10 mouse cellular contexts compared by ENCODE assay signal in the genomic region with DNA sequence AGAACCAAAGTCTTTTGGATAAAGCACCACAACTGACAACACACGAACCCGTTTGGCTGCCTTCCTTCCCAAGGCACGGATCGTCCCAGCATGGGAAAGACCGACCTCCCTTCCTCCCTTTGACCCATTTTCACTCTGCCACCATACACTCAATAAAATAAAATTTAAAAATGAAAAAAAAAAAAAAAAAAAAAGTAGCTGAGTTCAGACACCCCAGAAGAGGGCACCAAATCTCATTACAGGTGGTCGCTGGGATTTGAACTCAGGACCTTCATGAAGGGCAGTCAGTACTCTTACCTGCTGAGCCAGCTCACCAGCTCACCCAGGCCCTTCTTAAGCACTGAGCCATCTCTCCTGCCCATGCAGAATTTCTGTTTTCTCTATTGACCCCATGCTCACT. TPM values are rescaled to one million over a fixed set of nuclear protein-coding genes. Genes with fewer than 3 reads are reported as not detected.
DNase-seq lines count a peak whose midpoint lies in the region; ATAC-seq and TF ChIP-seq lines count a peak whose summit lies in the region.
"Had no signal": no experiment of that assay in that cellular context is flagged by ENCODE, and none has a peak within 500 bp of the region (broad histone marks: within the 10 kb centered on the region; RNA-seq: fewer than 3 reads in every experiment).

No protein-coding gene starts in this region.

- CTCF ChIA-PET in Patski (lab: Charles Lee): no interaction called here

- DNase-seq in kidney, postnatal 0 days (ENCODE audit: low spot score): no peak
- DNase-seq in Patski (ENCODE audit: low read depth, low spot score): no peak
- no peak for DNase-seq in hindbrain, embryonic 14.5 days (ENCODE audit: low spot score)
- DNase-seq in midbrain, embryonic 14.5 days: no peak
- no peak for DNase-seq in thymus, postnatal 4 days
- no peak for DNase-seq in testis, postnatal 14 days (ENCODE audit: low spot score)
- DNase-seq: kidney, adult 9 months; right cerebral cortex, postnatal 4 days; thymus, postnatal 14 days had no signal

- H3K9ac ChIP-seq in kidney, postnatal 0 days (ENCODE audit: low read depth, low read length): no peak overlapping the region
- no peak overlapping the region for H3K9ac ChIP-seq in kidney, embryonic 14.5 days (ENCODE audit: low read depth, low read length)
- H3K9ac ChIP-seq in hindbrain, embryonic 14.5 days: no peak overlapping the region
- no peak overlapping the region for H3K9ac ChIP-seq in midbrain, embryonic 14.5 days (replicated peaks; ENCODE audit: low read length)

- H3K4me1 ChIP-seq in kidney, postnatal 0 days (replicated peaks; ENCODE audit: insufficient read depth, low read length): 0 out of 2 replicates have a peak, but pooled peaks cover 3% of the 10 kb centered on the region
- 0 out of 2 replicates have a peak, but pooled peaks cover 9% of the 10 kb centered on the region for H3K4me1 ChIP-seq in kidney, embryonic 14.5 days (ENCODE audit: control insufficient read depth, insufficient read depth, low read length)
- H3K4me1 ChIP-seq in hindbrain, embryonic 14.5 days (replicated peaks; ENCODE audit: control insufficient read depth, insufficient read depth, low read length): peaks cover 8% of the 10 kb centered on the region; the same call in 1 of the 2 replicates
- 0 out of 2 replicates have a peak, but pooled peaks cover 8% of the 10 kb centered on the region for H3K4me1 ChIP-seq in midbrain, embryonic 14.5 days (ENCODE audit: control insufficient read depth, insufficient read depth, low read length)

- 0 out of 2 replicates have a peak, but pooled peaks have one; percentile 8 for TF ChIP-seq CTCF in kidney, postnatal 0 days (IDR thresholded peaks at IDR 0.05; ENCODE audit: low read depth)
- peak; percentile 8 for TF ChIP-seq CTCF in Patski (IDR thresholded peaks at IDR 0.05)

- peak overlapping the region; percentile 45 for H3K4me2 ChIP-seq in kidney, postnatal 0 days (ENCODE audit: low read length)
- H3K4me2 ChIP-seq in kidney, embryonic 14.5 days (replicated peaks; ENCODE audit: low read depth, low read length): no peak overlapping the region
- peak overlapping the region; percentile 41 for H3K4me2 ChIP-seq in hindbrain, embryonic 14.5 days (replicated peaks)
- H3K4me2 ChIP-seq in midbrain, embryonic 14.5 days (ENCODE audit: low read length): peak overlapping the region; percentile 46

- no peak overlapping the region for H3K27ac ChIP-seq in kidney, postnatal 0 days
- no peak overlapping the region for H3K27ac ChIP-seq in kidney, embryonic 14.5 days (ENCODE audit: low read depth, low read length)
- no peak overlapping the region for H3K27ac ChIP-seq in hindbrain, embryonic 14.5 days
- H3K27ac ChIP-seq in midbrain, embryonic 14.5 days (replicated peaks; ENCODE audit: low read depth, low read length): no peak overlapping the region

- no peaks in the 10 kb centered on the region for H3K36me3 ChIP-seq in kidney, postnatal 0 days (ENCODE audit: insufficient read depth, low read length)
- H3K36me3 ChIP-seq in kidney, embryonic 14.5 days (ENCODE audit: control insufficient read depth, insufficient read depth, low read length): no peaks in the 10 kb centered on the region
- H3K36me3 ChIP-seq in hindbrain, embryonic 14.5 days (replicated peaks; ENCODE audit: control insufficient read depth, insufficient read depth): no peaks in the 10 kb centered on the region
- no peaks in the 10 kb centered on the region for H3K36me3 ChIP-seq in midbrain, embryonic 14.5 days (ENCODE audit: control insufficient read depth, insufficient read depth, low read length)

- H3K4me3 ChIP-seq in kidney, postnatal 0 days (replicated peaks; ENCODE audit: low read depth, low read length): peak overlapping the region; percentile 13; the same call in 1 of the 2 replicates
- H3K4me3 ChIP-seq in kidney, embryonic 14.5 days (ENCODE audit: low read length): no peak overlapping the region; the same call in 1 of the 2 replicates
- H3K4me3 ChIP-seq in hindbrain, embryonic 14.5 days (replicated peaks; ENCODE audit: low read length): no peak overlapping the region
- no peak overlapping the region for H3K4me3 ChIP-seq in midbrain, embryonic 14.5 days (replicated peaks; ENCODE audit: low read depth, low read length)

- in situ Hi-C loops in Patski (cut with MboI; ENCODE audit: low pct_unique_long_range_greater_than_20kb): no loop called here

- WGBS in kidney, postnatal 0 days: 49% methylated on average over 6 of the region's 6 CpGs
- WGBS in kidney, embryonic 14.5 days: 32% methylated on average over 6 of the region's 6 CpGs
- WGBS in hindbrain, embryonic 14.5 days: 52% methylated on average over 6 of the region's 6 CpGs
- 42% methylated on average over 6 of the region's 6 CpGs for WGBS in midbrain, embryonic 14.5 days

- H3K9me3 ChIP-seq in kidney, postnatal 0 days (replicated peaks; ENCODE audit: low read length): no peaks in the 10 kb centered on the region
- H3K9me3 ChIP-seq in kidney, embryonic 14.5 days (ENCODE audit: control insufficient read depth, low read length): no peaks in the 10 kb centered on the region
- H3K9me3 ChIP-seq in hindbrain, embryonic 14.5 days (ENCODE audit: control insufficient read depth, low read length): no peaks in the 10 kb centered on the region
- no peaks in the 10 kb centered on the region for H3K9me3 ChIP-seq in midbrain, embryonic 14.5 days (ENCODE audit: control insufficient read depth, low read length)

- H3K27me3 ChIP-seq in kidney, postnatal 0 days (ENCODE audit: insufficient read depth, low read length): no peaks in the 10 kb centered on the region
- H3K27me3 ChIP-seq in kidney, embryonic 14.5 days (ENCODE audit: control insufficient read depth, insufficient read depth, low read length): no peaks in the 10 kb centered on the region
- H3K27me3 ChIP-seq in Patski: no peaks in the 10 kb centered on the region
- no peaks in the 10 kb centered on the region for H3K27me3 ChIP-seq in hindbrain, embryonic 14.5 days (ENCODE audit: control insufficient read depth, insufficient read depth, low read length)
- no peaks in the 10 kb centered on the region for H3K27me3 ChIP-seq in midbrain, embryonic 14.5 days (ENCODE audit: control insufficient read depth, insufficient read depth, low read length)

- POLR2A ChIA-PET in Patski (lab: Charles Lee): no interaction called here

- ATAC-seq in kidney, postnatal 0 days (replicated peaks; ENCODE audit: low FRiP score, low read depth): no peak
- no peak for ATAC-seq in kidney, embryonic 14.5 days (ENCODE audit: low FRiP score, low TSS enrichment)
- no peak for ATAC-seq in Patski
- ATAC-seq in hindbrain, embryonic 14.5 days (ENCODE audit: low FRiP score): no peak
- ATAC-seq in midbrain, embryonic 14.5 days (ENCODE audit: low FRiP score, low TSS enrichment): no peak

RNA-seq across cellular contexts. Expression of gene Prpsap1, which starts 5.0 kb away (rescaled TPM):
- polyA plus RNA-seq in kidney, postnatal 0 days (2015; fragmentation: Nextera tagmentation; extraction: Ambion mirVana): 150 and 167 TPM in 2 replicates
- 160 and 212 TPM in 2 replicates for polyA plus RNA-seq in kidney, embryonic 14.5 days (2014; fragmentation: Nextera tagmentation; extraction: Ambion mirVana)
- 104 TPM for polyA plus RNA-seq in Patski (2021)
- polyA plus RNA-seq in hindbrain, embryonic 14.5 days (2014; fragmentation: Nextera tagmentation; extraction: Ambion mirVana): 162 and 173 TPM in 2 replicates
- 171 and 174 TPM in 2 replicates for polyA plus RNA-seq in midbrain, embryonic 14.5 days (2014; fragmentation: Nextera tagmentation; extraction: Ambion mirVana)

RNA-seq across cellular contexts. Expression of gene Sphk1, which starts 31.7 kb away (rescaled TPM):
- 8.0 and 9.0 TPM in 2 replicates for polyA plus RNA-seq in kidney, postnatal 0 days (2015; fragmentation: Nextera tagmentation; extraction: Ambion mirVana)
- 3.0 and 3.7 TPM in 2 replicates for polyA plus RNA-seq in kidney, embryonic 14.5 days (2014; fragmentation: Nextera tagmentation; extraction: Ambion mirVana)
- 4.6 TPM for polyA plus RNA-seq in Patski (2021)
- 4.0 and 4.1 TPM in 2 replicates for polyA plus RNA-seq in hindbrain, embryonic 14.5 days (2014; fragmentation: Nextera tagmentation; extraction: Ambion mirVana)
- polyA plus RNA-seq in midbrain, embryonic 14.5 days (2014; fragmentation: Nextera tagmentation; extraction: Ambion mirVana): 5.4 and 6.0 TPM in 2 replicates

RNA-seq across cellular contexts. Expression of gene Qrich2, which starts 33.0 kb away (rescaled TPM):
- polyA plus RNA-seq in kidney, postnatal 0 days (2015; fragmentation: Nextera tagmentation; extraction: Ambion mirVana): 0.24 and 0.32 TPM in 2 replicates
- polyA plus RNA-seq in kidney, embryonic 14.5 days (2014; fragmentation: Nextera tagmentation; extraction: Ambion mirVana): 0.34 and 0.39 TPM in 2 replicates
- polyA plus RNA-seq in Patski (2021): 0.35 TPM
- 0.09 TPM in 1 of 2 replicates, not detected in the other for polyA plus RNA-seq in hindbrain, embryonic 14.5 days (2014; fragmentation: Nextera tagmentation; extraction: Ambion mirVana)
- 0.09 TPM in 1 of 2 replicates, not detected in the other for polyA plus RNA-seq in midbrain, embryonic 14.5 days (2014; fragmentation: Nextera tagmentation; extraction: Ambion mirVana)
